Comparison of ENCODE assay signal across 18 mouse cellular contexts in genomic region chr12:80324051-80324784, GRCm38 (mm10).
DNase-seq lines count a peak whose midpoint lies in the region; ATAC-seq and TF ChIP-seq lines count a peak whose summit lies in the region.
"Had no signal": no experiment of that assay in that cellular context is flagged by ENCODE, and none has a peak within 500 bp of the region (broad histone marks: within the 10 kb centered on the region; RNA-seq: fewer than 3 reads in every experiment).

No protein-coding gene starts in this region.

- no peaks in the 10 kb centered on the region for H3K36me3 ChIP-seq in heart, adult 2 months (ENCODE audit: control insufficient read depth, insufficient read depth, low read length)
- H3K36me3 ChIP-seq in liver, adult 2 months (ENCODE audit: control insufficient read depth, insufficient read depth, low read length), result no peaks in the 10 kb centered on the region
- H3K36me3 ChIP-seq in liver, embryonic 12.5 days, result no peaks in the 10 kb centered on the region
- no peaks in the 10 kb centered on the region for H3K36me3 ChIP-seq in heart, embryonic 16.5 days (ENCODE audit: control insufficient read depth, insufficient read depth)
- H3K36me3 ChIP-seq in liver, postnatal 0 days (replicated peaks; ENCODE audit: insufficient read depth, low read length), result no peaks in the 10 kb centered on the region
- H3K36me3 ChIP-seq in forebrain, embryonic 16.5 days (ENCODE audit: control insufficient read depth, insufficient read depth), result no peaks in the 10 kb centered on the region
- H3K36me3 ChIP-seq: hindbrain, embryonic 12.5 days; limb, embryonic 13.5 days; lung, embryonic 15.5 days; midbrain, embryonic 13.5 days; neural tube, embryonic 15.5 days had no signal

- TF ChIP-seq EP300 in heart, adult 2 months (IDR thresholded peaks at IDR 0.05; ENCODE audit: insufficient read depth, low read depth, low read length), result no peak; the same call in 1 of the 2 replicates
- no peak for TF ChIP-seq EP300 in liver, postnatal 0 days (IDR thresholded peaks at IDR 0.05; ENCODE audit: low read depth)

- H3K4me2 ChIP-seq in liver, embryonic 12.5 days, result no peak overlapping the region
- no peak overlapping the region for H3K4me2 ChIP-seq in heart, embryonic 16.5 days (ENCODE audit: low read depth, low read length)
- H3K4me2 ChIP-seq in liver, postnatal 0 days (ENCODE audit: low read depth, low read length), result no peak overlapping the region
- no peak overlapping the region for H3K4me2 ChIP-seq in forebrain, embryonic 16.5 days (ENCODE audit: low read length)
- H3K4me2 ChIP-seq: hindbrain, embryonic 12.5 days; limb, embryonic 13.5 days; lung, embryonic 15.5 days; midbrain, embryonic 13.5 days; neural tube, embryonic 15.5 days had no signal

- no peaks in the 10 kb centered on the region for H3K79me2 ChIP-seq in heart, adult 2 months (replicated peaks; ENCODE audit: control insufficient read depth, insufficient read depth, low read length)
- H3K79me2 ChIP-seq in liver, adult 2 months (ENCODE audit: control insufficient read depth, insufficient read depth, low read length), result no peaks in the 10 kb centered on the region

- no peak overlapping the region for H3K4me3 ChIP-seq in heart, adult 2 months
- H3K4me3 ChIP-seq in liver, adult 2 months (ENCODE audit: insufficient read depth, low read depth, low read length), result no peak overlapping the region
- no peak overlapping the region for H3K4me3 ChIP-seq in liver, embryonic 12.5 days
- no peak overlapping the region for H3K4me3 ChIP-seq in heart, embryonic 16.5 days (ENCODE audit: low read length)
- H3K4me3 ChIP-seq in liver, postnatal 0 days (ENCODE audit: low read depth, low read length), result no peak overlapping the region
- no peak overlapping the region for H3K4me3 ChIP-seq in forebrain, embryonic 16.5 days (replicated peaks; ENCODE audit: low read length)
- H3K4me3 ChIP-seq: erythroblast, embryonic 14.5 days; hindbrain, embryonic 12.5 days; limb, embryonic 13.5 days; lung, embryonic 15.5 days; midbrain, embryonic 13.5 days; myocyte; neural tube, embryonic 15.5 days had no signal

- no peaks in the 10 kb centered on the region for H3K27me3 ChIP-seq in heart, adult 2 months (ENCODE audit: control insufficient read depth, insufficient read depth, low read length)
- no peaks in the 10 kb centered on the region for H3K27me3 ChIP-seq in liver, adult 2 months (ENCODE audit: control insufficient read depth, insufficient read depth, low read length)
- no peaks in the 10 kb centered on the region for H3K27me3 ChIP-seq in liver, embryonic 12.5 days (replicated peaks)
- H3K27me3 ChIP-seq in heart, embryonic 16.5 days (ENCODE audit: control insufficient read depth, insufficient read depth, low read length), result no peaks in the 10 kb centered on the region
- H3K27me3 ChIP-seq in liver, postnatal 0 days (ENCODE audit: insufficient read depth, low read length), result no peaks in the 10 kb centered on the region
- H3K27me3 ChIP-seq in forebrain, embryonic 16.5 days (replicated peaks; ENCODE audit: control insufficient read depth, insufficient read depth, low read length), result no peaks in the 10 kb centered on the region
- H3K27me3 ChIP-seq: hindbrain, embryonic 12.5 days; limb, embryonic 13.5 days; lung, embryonic 15.5 days; midbrain, embryonic 13.5 days; neural tube, embryonic 15.5 days had no signal

- ATAC-seq in liver, embryonic 12.5 days, result no peak
- peak; percentile 34; the same call in 1 of the 2 replicates for ATAC-seq in heart, embryonic 16.5 days (replicated peaks; ENCODE audit: extremely low read depth, insufficient read depth, low FRiP score)
- ATAC-seq in liver, postnatal 0 days, result peak; percentile 6; the same call in 1 of the 2 replicates
- ATAC-seq in forebrain, embryonic 16.5 days, result no peak
- ATAC-seq: midbrain, embryonic 13.5 days had no signal

- intact Hi-C loops in heart, adult 2 months (cut with DNase I), result no loop called here
- intact Hi-C loops in heart, postnatal 14 days (cut with DNase I), result loop anchor here (5.0 kb wide), 1 partner anchor 47 kb away; no protein-coding TSS in a partner anchor

- no peak for TF ChIP-seq CTCF in heart, adult 2 months (IDR thresholded peaks at IDR 0.05)
- no peak for TF ChIP-seq CTCF in liver, adult 2 months (IDR thresholded peaks at IDR 0.05; ENCODE audit: low read depth, low read length)
- TF ChIP-seq CTCF in liver, postnatal 0 days (IDR thresholded peaks at IDR 0.05; ENCODE audit: low read depth), result no peak

- no peak overlapping the region for H3K9ac ChIP-seq in heart, adult 2 months (ENCODE audit: low read depth, low read length)
- H3K9ac ChIP-seq in liver, adult 2 months (ENCODE audit: low read depth, low read length), result 0 out of 2 replicates have a peak overlapping the region, but pooled peaks have one; percentile 4
- no peak overlapping the region for H3K9ac ChIP-seq in liver, embryonic 12.5 days
- H3K9ac ChIP-seq in heart, embryonic 16.5 days (ENCODE audit: low read length), result no peak overlapping the region
- H3K9ac ChIP-seq in liver, postnatal 0 days (replicated peaks), result no peak overlapping the region
- H3K9ac ChIP-seq in forebrain, embryonic 16.5 days (replicated peaks; ENCODE audit: low read depth, low read length), result no peak overlapping the region
- H3K9ac ChIP-seq: hindbrain, embryonic 12.5 days; limb, embryonic 13.5 days; lung, embryonic 15.5 days; midbrain, embryonic 13.5 days; neural tube, embryonic 15.5 days had no signal

- no peak for DNase-seq in heart, adult 2 months
- no peak for DNase-seq in heart, postnatal 14 days
- DNase-seq in liver, adult 2 months (ENCODE audit: extremely low read depth, low read depth, low spot score), result no peak
- DNase-seq in liver, postnatal 0 days, result no peak
- DNase-seq in c-Kit-positive CD71-positive TER-119-positive erythroid progenitor cells, embryonic 14.5 days (ENCODE audit: low spot score), result no peak
- DNase-seq: cerebellum, adult 18-20 months; cerebellum, postnatal 36 days; thymus, adult 18-20 months had no signal

- no peaks in the 10 kb centered on the region for H3K9me3 ChIP-seq in liver, embryonic 12.5 days (replicated peaks)
- no peaks in the 10 kb centered on the region for H3K9me3 ChIP-seq in heart, embryonic 16.5 days (replicated peaks; ENCODE audit: control insufficient read depth, low read length)
- no peaks in the 10 kb centered on the region for H3K9me3 ChIP-seq in liver, postnatal 0 days (ENCODE audit: low read length)
- H3K9me3 ChIP-seq in forebrain, embryonic 16.5 days (ENCODE audit: control insufficient read depth, low read length), result no peaks in the 10 kb centered on the region
- H3K9me3 ChIP-seq: hindbrain, embryonic 12.5 days; limb, embryonic 13.5 days; lung, embryonic 15.5 days; midbrain, embryonic 13.5 days; neural tube, embryonic 15.5 days had no signal

- WGBS in heart, adult 2 months, result 63% methylated on average over 9 of the region's 9 CpGs
- WGBS in liver, adult 2 months, result 56% methylated on average over 9 of the region's 9 CpGs
- WGBS in liver, embryonic 12.5 days (ENCODE audit: insufficient replicate concordance), result 64% methylated on average over 9 of the region's 9 CpGs
- WGBS in heart, embryonic 16.5 days, result 52% methylated on average over 9 of the region's 9 CpGs
- 65% methylated on average over 9 of the region's 9 CpGs for WGBS in liver, postnatal 0 days (ENCODE audit: insufficient replicate concordance)
- 84% methylated on average over 9 of the region's 9 CpGs for WGBS in forebrain, embryonic 16.5 days

- no peak for TF ChIP-seq POLR2A in heart, adult 2 months (IDR thresholded peaks at IDR 0.05; ENCODE audit: insufficient read depth, low read depth, low read length)
- TF ChIP-seq POLR2A in liver, adult 2 months (IDR thresholded peaks at IDR 0.05; ENCODE audit: extremely low read depth, insufficient read depth, low read length), result no peak

- peaks cover 16% of the 10 kb centered on the region for H3K4me1 ChIP-seq in heart, adult 2 months (ENCODE audit: control insufficient read depth, insufficient read depth, low read length)
- H3K4me1 ChIP-seq in liver, adult 2 months (ENCODE audit: control insufficient read depth, insufficient read depth, low read length), result peaks cover 26% of the 10 kb centered on the region
- H3K4me1 ChIP-seq in liver, embryonic 12.5 days, result peaks cover 21% of the 10 kb centered on the region
- H3K4me1 ChIP-seq in heart, embryonic 16.5 days (ENCODE audit: control insufficient read depth, insufficient read depth, low read length), result peaks cover 22% of the 10 kb centered on the region
- H3K4me1 ChIP-seq in liver, postnatal 0 days (ENCODE audit: insufficient read depth), result peaks cover 26% of the 10 kb centered on the region
- no peaks in the 10 kb centered on the region for H3K4me1 ChIP-seq in forebrain, embryonic 16.5 days (replicated peaks; ENCODE audit: control insufficient read depth, insufficient read depth, low read length)
- H3K4me1 ChIP-seq: hindbrain, embryonic 12.5 days had no signal

- peak overlapping the region; percentile 50 for H3K27ac ChIP-seq in heart, adult 2 months
- H3K27ac ChIP-seq in liver, adult 2 months (replicated peaks; ENCODE audit: insufficient read depth, low read depth, low read length), result peak overlapping the region; percentile 40
- H3K27ac ChIP-seq in liver, embryonic 12.5 days, result no peak overlapping the region
- peak overlapping the region; percentile 55; the same call in 1 of the 2 replicates for H3K27ac ChIP-seq in heart, embryonic 16.5 days (ENCODE audit: low read length)
- H3K27ac ChIP-seq in liver, postnatal 0 days (ENCODE audit: low read depth), result peak overlapping the region; percentile 13; the same call in 1 of the 2 replicates
- no peak overlapping the region for H3K27ac ChIP-seq in forebrain, embryonic 16.5 days (ENCODE audit: low read length)
- H3K27ac ChIP-seq: hindbrain, embryonic 12.5 days; limb, embryonic 13.5 days; lung, embryonic 15.5 days; midbrain, embryonic 13.5 days; neural tube, embryonic 15.5 days had no signal

Comparison
In these comparisons a context has a peak if more than half of its experiments do, and no peak if none do; other contexts are left out.
1. H3K27ac ChIP-seq: peak in heart, adult 2 months (single experiment), liver, adult 2 months (single experiment), heart, embryonic 16.5 days (single experiment) and liver, postnatal 0 days (single experiment); none in liver, embryonic 12.5 days (single experiment) and forebrain, embryonic 16.5 days (single experiment).
2. ATAC-seq: peak in heart, embryonic 16.5 days (single experiment) and liver, postnatal 0 days (single experiment); none in liver, embryonic 12.5 days (single experiment) and forebrain, embryonic 16.5 days (single experiment).